Mouse (Mus musculus): ENCODE data around the gene Gm21083. TPM values are rescaled to one million over a fixed set of nuclear protein-coding genes. Genes with fewer than 3 reads are reported as not detected.
"Not testable (repeated sequence)": the region's sequence is repeated elsewhere in the genome, so short reads cannot be mapped to it uniquely, and the experiment has no call there.

The Gm21083 gene
- polyA plus RNA-seq, 2 experiments from 2014 or later = not detected

GRCm38 (mm10) chr5:15630068-15630467, 52.9 kb downstream of the Gm21083 start:
- ATAC-seq = not testable (repeated sequence)

Other genes with a start within 250 kb of the Gm21083 start
- gene Gm21149, start 100.8 kb upstream of the Gm21083 start, polyA plus RNA-seq (2017; shearing (Covaris generic)) = not detected
- not detected for gene Gm21190, start 48.1 kb upstream of the Gm21083 start, polyA plus RNA-seq (2017; shearing (Covaris generic))
- gene Speer4d, start 41.7 kb downstream of the Gm21083 start, polyA plus RNA-seq (2017; shearing (Covaris generic)) = not detected
- gene 4930572O03Rik, start 79.7 kb downstream of the Gm21083 start, polyA plus RNA-seq (2017; shearing (Covaris generic)) = not detected
- not detected for gene Speer4c, start 136.9 kb downstream of the Gm21083 start, polyA plus RNA-seq (2017; shearing (Covaris generic))